Mouse (Mus musculus): ENCODE measurements around the gene Plau.

Gene Plau

DNA sequence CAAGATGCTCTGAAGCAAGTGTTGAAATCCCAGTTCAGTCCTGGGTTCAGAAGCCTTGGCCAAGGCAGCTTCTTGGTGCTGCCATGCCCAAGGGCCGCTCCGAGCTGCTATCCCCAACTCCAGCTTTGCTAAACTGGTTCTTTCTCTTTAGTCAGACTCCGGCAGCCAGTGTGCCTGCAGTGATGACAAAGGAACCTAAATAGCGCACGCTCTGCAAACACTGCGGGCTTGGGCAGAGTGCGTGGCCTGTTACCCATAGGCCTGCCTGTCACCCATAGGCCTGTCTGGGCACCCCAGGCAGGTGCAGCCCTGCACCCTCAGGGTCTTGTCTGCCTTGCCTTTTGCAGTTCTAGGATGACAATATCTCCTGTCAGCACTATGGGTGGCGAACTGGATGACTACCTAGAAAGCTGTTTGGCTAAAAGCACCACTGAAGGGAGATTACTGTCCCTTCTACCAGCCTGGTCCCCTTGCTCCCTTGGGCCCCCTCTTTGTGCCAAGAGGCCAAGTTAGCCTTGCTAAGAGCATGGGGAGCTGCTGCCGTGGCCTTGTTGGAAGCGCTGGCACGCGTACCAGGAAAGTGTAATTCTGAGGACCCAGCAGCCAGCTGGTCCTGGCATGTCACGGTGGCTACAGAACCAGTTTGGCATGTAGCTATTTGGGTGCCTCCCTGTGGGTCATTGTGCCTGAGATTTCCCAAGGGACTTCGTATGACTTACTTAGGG is 30.2 kb upstream of the Plau start:
- no peak for DNase-seq (ENCODE audit: low spot score in 2 of 2)

DNA sequence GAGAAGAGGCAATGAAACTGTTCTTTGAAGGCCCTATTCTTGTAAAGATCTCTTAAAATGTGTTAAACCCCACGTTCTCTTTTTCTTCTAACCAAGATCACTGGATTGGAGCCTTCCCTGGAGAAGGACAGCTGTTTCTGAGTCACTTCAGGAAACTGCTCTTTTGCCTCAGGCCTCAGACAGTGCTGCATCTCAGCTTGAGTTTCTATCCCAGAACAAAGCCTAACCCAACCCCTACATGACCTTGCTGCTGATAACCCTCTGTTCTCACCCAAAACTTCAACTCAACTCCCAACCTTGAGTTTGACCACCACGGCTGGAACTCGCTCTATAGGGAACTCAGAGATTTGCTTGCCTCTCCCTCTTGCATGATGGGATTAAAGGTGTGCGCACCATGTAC is 27.1 kb upstream of the Plau start:
- DNase-seq (ENCODE audit: low spot score in 2 of 2): no peak

DNA sequence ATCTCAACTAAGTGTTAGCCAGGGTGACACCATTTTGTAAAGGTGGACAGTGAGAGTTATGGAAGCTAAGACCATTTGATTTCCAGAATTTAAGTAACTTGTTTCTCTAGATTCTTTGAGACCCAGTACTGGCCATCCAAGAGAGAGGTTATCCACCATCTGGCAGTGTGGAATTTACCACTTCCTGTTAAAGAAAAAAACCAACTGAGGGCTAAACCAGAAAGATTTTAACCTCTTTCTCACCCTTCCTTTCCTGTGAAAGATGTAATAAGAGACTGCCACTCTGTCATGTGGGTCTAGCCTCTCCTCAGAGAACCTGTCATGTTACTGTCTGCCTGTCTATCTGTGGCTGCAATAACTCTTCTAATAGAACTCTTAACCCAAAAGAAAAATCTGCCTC is 26.6 kb upstream of the Plau start:
- DNase-seq (ENCODE audit: low spot score in 2 of 2): no peak

DNA sequence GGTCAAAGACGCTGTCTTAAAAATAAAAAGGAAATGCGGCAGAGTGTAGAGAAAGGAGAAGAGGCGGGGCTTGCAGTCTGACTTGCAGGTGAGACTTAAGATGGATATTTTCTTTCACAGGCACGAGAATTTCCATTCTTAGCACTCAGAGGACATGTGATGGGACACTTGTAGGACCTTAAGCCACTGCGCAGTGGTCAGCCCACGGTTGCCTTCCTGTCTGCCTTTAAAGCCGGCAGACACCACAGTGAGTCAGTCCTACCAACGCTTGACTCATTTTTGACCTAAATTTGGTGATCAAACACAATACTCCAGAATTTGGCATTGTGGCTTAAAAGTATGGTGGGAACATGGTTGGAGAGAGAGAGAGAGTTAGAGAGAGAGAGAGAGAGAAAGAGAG is 25.2 kb upstream of the Plau start:
- no peak for DNase-seq (ENCODE audit: low spot score in 2 of 2)

DNA sequence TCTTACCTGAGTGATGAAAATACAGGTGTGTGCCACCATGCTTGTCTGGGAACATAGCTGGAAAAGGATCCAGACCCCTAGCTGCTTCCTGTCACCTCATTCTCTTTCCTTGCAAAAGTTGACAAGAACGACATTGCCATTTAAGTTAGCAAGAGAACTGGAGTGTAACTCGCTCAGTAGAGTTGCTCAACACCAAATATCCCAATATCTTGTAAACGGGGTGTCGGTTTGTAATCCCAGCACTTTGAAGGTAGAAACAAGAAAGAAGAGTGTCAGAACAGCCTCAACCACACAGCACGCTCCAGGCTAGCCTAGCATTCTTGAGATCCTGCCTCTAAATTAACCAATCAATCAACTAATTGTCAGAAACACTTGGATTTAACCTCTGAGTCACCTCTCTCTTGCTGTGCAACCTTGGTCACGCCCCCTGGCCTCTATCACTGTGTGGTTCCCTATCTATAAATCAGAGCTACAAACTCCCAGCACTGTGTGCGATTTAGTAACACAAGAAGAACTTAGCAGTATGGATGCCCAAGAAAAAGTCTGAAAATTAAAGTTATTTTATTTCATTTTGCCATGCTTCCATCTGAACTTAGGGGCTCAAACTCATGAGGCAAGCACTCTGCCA is 24.6 kb upstream of the Plau start:
- DNase-seq (ENCODE audit: low spot score in 2 of 2): no peak

DNA sequence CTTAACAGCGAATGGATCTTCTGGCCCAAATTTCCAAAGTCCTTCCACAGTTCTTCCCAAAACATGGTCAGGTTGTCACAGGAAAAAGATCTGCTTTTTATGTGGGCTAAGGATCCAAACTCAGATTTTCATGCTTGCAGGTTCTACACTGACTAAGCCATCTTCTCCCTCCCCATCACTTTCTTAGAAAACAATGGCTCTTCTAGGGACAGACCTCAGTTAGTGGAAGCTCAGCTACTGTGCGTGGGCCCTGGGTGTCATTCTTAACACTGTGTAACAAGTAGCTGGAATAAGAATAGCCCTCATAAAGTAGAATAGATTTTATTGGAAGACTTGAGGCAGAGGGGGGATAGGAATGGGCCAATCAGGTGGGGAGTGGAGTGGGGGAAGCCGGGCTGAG is 21.0 kb upstream of the Plau start:
- DNase-seq (ENCODE audit: low spot score in 2 of 2): no peak

DNA sequence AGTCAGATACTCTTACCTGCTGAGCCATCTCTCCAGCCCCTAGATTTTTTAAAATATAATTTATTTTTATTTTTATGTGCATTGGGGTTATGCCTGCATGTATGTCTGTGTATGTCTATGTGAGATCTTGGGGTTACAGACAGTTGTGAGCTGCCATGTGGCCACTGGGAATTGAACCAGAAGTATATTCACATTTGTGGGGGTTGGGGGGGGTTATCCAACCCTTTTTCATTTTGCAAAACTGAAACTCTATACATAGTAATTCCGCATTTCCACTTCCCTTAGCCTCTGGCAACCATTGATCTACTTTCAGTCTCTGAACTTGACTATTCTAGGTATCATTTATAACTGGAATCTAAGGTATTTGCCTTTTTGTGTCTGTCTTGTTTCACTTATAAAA is 11.9 kb upstream of the Plau start:
- no peak for DNase-seq (ENCODE audit: low spot score in 2 of 2)

DNA sequence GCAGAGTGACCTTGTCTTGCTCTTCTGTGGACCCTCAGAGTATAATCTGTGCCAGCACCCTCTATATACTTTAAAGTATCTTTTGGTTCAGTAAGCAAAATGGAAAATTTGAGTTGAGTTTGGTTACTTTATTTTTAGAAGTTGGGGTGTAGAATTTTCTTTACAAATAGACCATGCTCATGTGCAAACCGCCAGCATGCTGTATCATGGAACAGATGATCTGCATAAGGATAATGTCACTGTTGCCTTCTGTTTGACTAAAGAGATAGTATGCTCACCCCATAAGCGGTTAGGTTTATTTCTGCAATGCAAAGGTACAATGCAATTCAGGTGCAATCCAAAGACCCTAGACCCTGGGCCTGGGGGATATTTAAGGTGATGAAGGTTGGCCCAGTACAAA is 10.9 kb upstream of the Plau start:
- DNase-seq (ENCODE audit: low spot score in 2 of 2): no peak

DNA sequence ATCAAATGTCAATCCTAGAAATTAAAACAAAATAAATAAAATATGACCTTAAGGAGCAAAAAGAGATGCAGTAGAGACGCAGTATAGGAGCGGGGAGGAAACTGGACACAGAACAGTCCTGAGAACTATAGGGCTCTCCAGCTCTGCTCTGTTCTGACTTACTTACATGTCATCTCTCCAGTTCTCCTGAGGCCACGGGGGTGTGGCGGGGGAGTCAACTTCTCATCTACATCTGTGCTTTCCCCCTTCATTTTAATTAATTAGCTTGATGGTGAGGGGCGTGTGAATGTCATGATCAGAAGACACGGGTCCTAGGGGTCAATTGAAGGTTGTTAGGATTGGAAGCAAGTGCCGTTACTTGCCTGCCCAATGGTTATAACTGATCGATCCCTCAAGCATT is 9.4 kb upstream of the Plau start:
- no peak for DNase-seq (ENCODE audit: low spot score in 2 of 2)

DNA sequence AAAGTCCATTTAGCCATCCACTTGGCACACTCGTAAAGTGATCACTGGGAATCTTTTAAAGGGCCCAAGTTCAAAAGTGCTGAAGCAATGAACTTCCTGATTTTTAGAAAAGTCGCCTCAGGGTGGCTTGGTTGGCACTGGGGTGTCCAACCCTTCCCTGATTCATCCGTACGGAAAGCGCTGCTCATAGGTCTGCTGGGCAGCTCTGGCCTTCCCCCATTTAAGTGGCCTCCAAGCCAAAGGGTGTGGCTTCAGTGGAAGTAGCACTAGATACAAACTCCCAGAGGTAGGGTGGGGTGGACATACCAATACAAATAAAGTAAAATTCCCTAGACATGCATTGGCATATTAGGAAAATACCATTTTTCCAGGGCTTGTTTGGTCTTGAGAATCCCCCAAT is 9.0 kb upstream of the Plau start:
- no peak for DNase-seq (ENCODE audit: low spot score in 2 of 2)

DNA sequence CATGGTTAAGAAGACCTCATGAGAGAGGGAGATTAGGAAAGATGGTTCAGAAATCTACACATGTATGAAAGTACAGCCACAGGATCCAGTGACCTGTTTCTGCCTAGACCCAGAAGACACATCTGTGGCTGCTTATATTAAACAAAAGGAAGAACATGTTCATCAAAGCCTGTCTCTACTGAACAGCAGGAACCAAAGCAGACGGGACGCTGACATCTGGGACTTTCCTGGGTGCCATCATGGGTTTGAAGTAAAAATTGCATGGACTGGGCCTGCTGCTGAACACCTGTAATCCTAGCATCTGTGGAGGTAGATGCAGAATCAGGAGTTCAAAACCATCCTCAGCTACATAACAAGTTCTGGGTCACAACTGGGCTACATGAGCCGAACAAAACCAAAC is 7.9 kb upstream of the Plau start:
- no peak for DNase-seq (ENCODE audit: low spot score in 2 of 2)

DNA sequence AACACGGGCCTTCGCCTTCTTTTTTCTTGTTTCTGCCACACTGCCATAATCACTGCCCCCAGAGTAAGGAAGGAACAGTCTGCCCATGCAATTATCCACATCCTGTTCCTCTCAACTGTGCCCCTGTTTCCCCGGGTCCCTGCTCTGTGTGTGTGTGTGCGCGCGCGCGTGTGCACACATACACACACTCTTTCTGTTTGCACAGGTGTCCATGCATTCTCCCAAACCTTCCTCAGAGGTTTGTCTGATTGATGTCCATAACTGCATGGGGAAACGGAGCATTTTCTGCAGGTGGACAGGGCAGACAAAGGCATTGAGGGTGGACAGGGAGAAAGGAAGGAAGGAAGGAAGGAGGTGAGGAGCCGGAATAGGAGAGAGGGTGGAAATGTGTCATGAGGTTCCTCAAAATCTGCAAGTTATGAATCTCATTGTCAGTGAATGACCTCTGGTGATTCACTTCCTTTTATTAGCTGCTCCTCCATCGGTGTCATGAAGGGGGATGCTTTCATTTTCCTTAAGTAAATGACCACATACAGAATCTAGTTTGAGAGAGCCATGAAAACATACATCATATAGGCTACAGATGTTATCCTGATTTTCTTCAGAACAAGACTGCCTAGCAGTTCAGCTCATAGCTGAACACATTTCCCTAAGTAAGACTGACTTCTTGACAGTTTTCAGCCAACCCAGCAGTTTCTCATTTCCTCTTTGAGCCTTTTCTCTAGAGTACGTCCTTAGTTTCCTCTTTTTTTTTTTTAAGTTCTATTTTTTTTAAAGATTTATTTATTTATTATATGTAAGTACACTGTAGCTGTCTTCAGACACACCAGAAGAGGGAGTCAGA is 6.7 kb upstream of the Plau start:
- DNase-seq (ENCODE audit: low spot score in 2 of 2): no peak

DNA sequence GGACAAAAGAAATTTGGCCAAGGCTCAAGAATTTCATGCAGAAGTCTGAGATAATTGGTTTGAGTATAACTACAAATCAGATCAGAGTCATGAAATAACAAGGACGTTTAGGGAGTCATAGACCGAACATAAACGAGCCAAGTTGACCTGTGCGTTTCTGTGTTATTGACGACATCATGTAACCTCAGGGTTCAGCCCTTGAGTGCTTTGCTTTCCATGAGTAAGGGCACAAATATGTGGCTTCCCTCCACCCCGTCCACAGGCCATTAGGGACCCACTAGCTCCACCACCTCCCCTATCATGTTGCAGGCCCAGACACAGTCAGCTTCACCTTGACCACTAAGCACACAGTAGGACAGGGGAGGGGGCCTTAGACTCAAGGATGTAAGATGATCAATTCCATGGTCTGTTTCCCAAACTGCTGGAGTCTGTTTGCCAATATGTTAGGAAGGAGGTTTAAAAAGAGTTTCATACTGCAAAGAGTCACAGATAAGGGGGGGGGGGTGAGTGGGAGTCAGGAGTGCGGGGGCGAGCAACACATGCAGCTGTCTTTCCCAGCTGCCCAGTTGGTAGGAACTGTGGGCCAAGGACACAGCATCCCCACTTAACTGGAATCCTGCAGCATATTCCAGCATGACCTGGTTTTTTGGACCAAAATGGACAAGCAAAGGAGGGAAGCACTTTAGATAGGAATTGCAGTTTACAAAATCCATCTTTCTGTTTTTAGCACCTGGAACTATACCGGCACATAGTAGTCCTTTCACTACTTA is 5.1 kb upstream of the Plau start:
- DNase-seq (ENCODE audit: low spot score in 2 of 2): no peak

DNA sequence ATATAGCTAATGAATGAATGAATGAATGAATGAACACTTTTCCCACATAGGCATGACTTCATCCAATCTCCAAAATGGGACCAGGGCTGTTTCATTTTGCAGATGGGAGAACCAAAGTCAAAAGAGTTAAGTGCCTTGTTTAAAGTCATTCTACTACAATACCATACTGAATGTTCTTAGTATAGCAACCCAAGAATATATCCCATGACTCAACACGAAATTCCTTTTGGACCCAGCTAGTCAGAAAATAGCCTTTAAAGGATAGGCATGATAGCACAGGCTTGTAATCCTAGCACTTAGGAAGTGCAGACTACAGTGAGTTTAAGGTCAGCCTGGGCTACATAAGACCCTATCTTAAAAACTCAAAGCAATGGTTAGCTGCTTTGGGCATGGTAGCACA is 4.5 kb upstream of the Plau start:
- DNase-seq (ENCODE audit: low spot score in 2 of 2): no peak

DNA sequence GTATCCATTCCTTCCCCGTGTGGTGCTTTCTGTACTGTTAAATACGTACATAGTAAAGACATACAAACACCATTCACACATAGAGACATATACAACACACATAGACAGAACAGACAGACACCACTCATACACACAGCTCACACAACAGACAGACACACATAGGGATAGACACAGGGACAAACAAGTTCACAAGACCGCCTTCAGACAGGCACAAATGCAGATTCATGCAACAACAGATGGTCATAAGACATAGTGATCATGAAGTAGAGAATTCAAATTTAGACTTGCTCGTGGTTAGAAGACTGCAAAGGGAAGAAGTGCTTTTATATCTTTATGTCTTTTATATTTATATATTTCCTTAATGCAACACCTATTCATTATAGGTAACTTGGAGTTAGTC is 2.9 kb upstream of the Plau start:
- DNase-seq (ENCODE audit: low spot score in 2 of 2): no peak

DNA sequence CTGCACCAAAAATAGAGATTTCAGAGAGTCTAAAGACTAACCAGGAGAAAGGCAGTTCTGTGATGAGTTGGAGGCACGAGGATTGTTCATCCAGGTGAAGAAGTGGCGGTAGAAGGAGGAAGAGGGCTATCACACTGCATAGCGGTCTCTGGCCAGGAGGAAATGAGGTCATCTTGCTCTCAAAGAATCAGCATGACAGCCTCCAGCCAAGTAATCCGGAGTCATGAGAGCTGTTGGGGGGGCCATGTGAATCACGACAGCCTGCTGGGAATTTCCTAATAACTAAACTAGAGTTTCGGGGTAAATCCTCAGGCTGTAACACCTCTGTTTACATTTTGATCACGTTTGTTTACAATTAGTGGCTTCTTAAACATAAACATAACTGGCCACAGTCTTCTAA is 2.3 kb upstream of the Plau start:
- no peak for DNase-seq (ENCODE audit: low spot score in 2 of 2)

DNA sequence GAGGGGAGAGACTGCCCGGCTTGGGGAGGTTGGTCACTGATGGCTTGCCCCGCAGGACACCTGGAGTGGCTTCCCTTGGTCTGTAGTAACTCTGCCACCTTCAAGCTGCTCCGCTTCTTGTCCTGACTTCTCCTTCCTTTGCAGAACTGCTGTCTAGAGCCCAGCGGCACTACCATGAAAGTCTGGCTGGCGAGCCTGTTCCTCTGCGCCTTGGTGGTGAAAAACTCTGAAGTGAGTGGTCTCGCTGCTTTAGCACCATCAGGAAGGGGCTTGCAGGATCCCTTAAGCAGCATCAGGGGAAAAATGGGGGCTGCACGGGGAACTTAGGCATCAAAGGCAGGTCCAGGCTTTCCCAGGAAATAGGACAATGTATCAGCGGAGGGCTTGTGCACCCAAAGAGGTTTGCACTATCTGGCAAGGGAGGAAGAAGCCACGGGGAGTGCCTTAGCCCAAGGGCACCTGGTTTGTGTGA is 481 bp downstream of the Plau start:
- no peak for DNase-seq (ENCODE audit: low spot score in 2 of 2)

DNA sequence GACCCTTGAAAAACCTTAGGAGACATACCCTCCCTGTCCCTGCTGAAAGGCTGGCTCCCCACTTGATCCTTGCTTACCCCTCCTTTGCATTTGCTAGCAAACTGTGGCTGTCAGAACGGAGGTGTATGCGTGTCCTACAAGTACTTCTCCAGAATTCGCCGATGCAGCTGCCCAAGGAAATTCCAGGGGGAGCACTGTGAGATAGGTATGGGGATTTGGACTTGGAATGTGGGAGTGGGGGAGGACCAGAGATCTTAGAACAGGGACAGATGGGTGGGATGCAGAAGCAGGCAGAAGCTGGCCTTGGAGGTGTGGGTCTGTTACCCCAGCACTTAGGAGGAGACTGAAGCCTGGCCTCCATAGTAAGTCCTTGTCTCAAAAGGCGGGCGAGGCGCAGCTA is 1.2 kb downstream of the Plau start:
- no peak for DNase-seq (ENCODE audit: low spot score in 2 of 2)

DNA sequence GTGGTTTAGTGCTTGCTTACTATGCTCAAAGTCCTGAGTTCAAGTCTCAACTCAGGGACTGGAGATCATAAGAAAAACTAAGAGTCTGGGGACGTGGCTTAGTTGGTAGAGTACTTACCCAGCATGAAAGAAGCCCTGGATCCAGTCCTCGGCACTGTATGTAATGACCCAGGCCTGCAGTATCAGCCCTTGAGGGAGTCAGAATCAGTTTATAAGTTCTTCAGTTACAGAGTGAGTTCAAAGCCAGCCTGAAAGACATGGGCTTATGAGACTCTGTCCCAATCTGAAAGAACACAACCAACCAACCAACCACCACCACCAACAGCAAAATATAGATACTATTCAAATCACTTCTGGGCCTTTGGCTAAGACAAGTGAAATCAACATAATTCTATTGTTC is 5.1 kb downstream of the Plau start:
- DNase-seq (ENCODE audit: low spot score in 2 of 2): no peak

DNA sequence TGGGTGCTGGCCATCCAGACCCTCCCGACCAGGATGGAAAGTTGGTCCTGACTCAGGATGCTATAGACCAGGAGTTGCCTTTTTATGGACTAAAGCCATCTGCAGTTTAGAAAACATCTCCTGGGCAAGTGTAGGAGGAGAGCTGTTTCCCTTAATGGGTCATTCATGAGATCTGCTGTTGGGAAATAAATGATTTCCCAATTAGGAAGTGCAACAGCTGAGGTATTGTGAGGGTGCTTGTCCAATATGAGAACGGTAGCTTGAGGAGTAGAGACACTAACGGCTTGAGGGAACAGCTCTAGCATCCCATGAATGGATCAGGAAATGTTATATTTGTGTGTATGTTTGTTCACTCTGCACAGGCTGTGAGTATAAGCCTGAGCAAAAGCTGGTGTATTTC is 6.2 kb downstream of the Plau start:
- no peak for DNase-seq (ENCODE audit: low spot score in 2 of 2)

DNA sequence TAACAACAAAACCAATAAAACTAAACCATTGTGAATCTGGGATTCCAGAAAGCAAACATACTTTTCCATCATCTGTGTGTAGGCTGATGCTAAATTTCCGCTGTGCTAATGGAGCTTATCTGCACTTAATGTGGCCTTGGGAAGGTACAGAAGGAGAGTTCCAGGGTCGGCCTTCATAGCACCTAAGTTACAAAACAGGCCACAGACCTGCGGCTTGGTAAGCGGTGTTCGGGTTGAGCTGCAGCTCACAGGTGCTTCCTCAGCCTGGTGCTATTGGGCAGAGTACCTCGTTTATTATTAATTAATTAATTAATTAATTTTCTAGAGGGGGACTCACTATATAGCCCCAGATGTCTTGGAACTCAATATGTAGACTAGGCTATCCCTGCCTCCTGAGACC is 7.7 kb downstream of the Plau start:
- DNase-seq (ENCODE audit: low spot score in 2 of 2): no peak

All from thymus, postnatal 10 days (tissue).